In genomic region chr16:18878091-18878720, GRCm38 (mm10) we compare ENCODE assay signal across 8 mouse cellular contexts. TPM values are rescaled to one million over a fixed set of nuclear protein-coding genes. Genes with fewer than 3 reads are reported as not detected.
DNase-seq lines count a peak whose midpoint lies in the region; ATAC-seq and TF ChIP-seq lines count a peak whose summit lies in the region.

No protein-coding gene starts in this region.

- TF ChIP-seq POLR2A in testis, adult 2 months (IDR thresholded peaks at IDR 0.05; ENCODE audit: control insufficient read depth, low read depth, low read length) = no peak

- H3K4me2 ChIP-seq in intestine, postnatal 0 days (replicated peaks; ENCODE audit: low read depth) = peak overlapping the region; percentile 86
- H3K4me2 ChIP-seq in neural tube, embryonic 13.5 days = peak overlapping the region; percentile 87

- WGBS in intestine, postnatal 0 days = 18% methylated on average over 20 of the region's 20 CpGs
- WGBS in neural tube, embryonic 13.5 days = 32% methylated on average over 20 of the region's 20 CpGs

- no peak for ATAC-seq in intestine, postnatal 0 days
- ATAC-seq in neural tube, embryonic 13.5 days (ENCODE audit: low read depth) = no peak; the same call in 1 of the 2 replicates
- no peak for ATAC-seq in granulocyte monocyte progenitor cell, adult 5-6 weeks (replicated peaks; ENCODE audit: poor library complexity, severe bottlenecking)

- no peaks in the 10 kb centered on the region for H3K9me3 ChIP-seq in intestine, postnatal 0 days (ENCODE audit: control insufficient read depth)
- H3K9me3 ChIP-seq in neural tube, embryonic 13.5 days = no peaks in the 10 kb centered on the region

- H3K9ac ChIP-seq in intestine, postnatal 0 days (ENCODE audit: low read depth, low read length) = peak overlapping the region; percentile 84
- H3K9ac ChIP-seq in neural tube, embryonic 13.5 days = peak overlapping the region; percentile 92

- peaks cover 6% of the 10 kb centered on the region for H3K4me1 ChIP-seq in testis, adult 2 months (ENCODE audit: control insufficient read depth, insufficient read depth, low read length)
- H3K4me1 ChIP-seq in intestine, postnatal 0 days (replicated peaks; ENCODE audit: control insufficient read depth, insufficient read depth, low read length) = no peaks in the 10 kb centered on the region
- H3K4me1 ChIP-seq in neural tube, embryonic 13.5 days (replicated peaks) = peaks cover 44% of the 10 kb centered on the region

- DNase-seq in gastrocnemius, postnatal 10 days = peak; percentile 4
- DNase-seq in gastrocnemius, postnatal 25 days = no peak
- DNase-seq in testis, postnatal 14 days (ENCODE audit: low spot score) = no peak
- DNase-seq in adrenal gland, postnatal 14 days = no peak

- no peak for TF ChIP-seq CTCF in testis, adult 2 months (IDR thresholded peaks at IDR 0.05; ENCODE audit: control insufficient read depth, insufficient read depth, insufficient replicate concordance, low read depth, low read length)
- TF ChIP-seq CTCF in intestine, postnatal 0 days (IDR thresholded peaks at IDR 0.05; ENCODE audit: low read depth) = no peak

- peak overlapping the region; percentile 95 for H3K4me3 ChIP-seq in testis, adult 2 months (ENCODE audit: control insufficient read depth, low read depth, low read length)
- peak overlapping the region; percentile 91 for H3K4me3 ChIP-seq in intestine, postnatal 0 days (ENCODE audit: low read depth, low read length)
- peak overlapping the region; percentile 94 for H3K4me3 ChIP-seq in neural tube, embryonic 13.5 days

- no peak overlapping the region for H3K27ac ChIP-seq in testis, adult 2 months (ENCODE audit: control insufficient read depth, insufficient read depth, low read depth, low read length)
- H3K27ac ChIP-seq in intestine, postnatal 0 days (ENCODE audit: low read depth, low read length) = peak overlapping the region; percentile 94
- peak overlapping the region; percentile 93 for H3K27ac ChIP-seq in neural tube, embryonic 13.5 days (replicated peaks)

- no peaks in the 10 kb centered on the region; the same call in 1 of the 2 replicates for H3K36me3 ChIP-seq in testis, adult 2 months (ENCODE audit: control insufficient read depth, insufficient read depth, low read length)
- peaks cover 15% of the 10 kb centered on the region; the same call in 1 of the 2 replicates for H3K36me3 ChIP-seq in intestine, postnatal 0 days (ENCODE audit: control insufficient read depth, insufficient read depth)
- peaks cover 35% of the 10 kb centered on the region for H3K36me3 ChIP-seq in neural tube, embryonic 13.5 days

- no peaks in the 10 kb centered on the region for H3K27me3 ChIP-seq in testis, adult 2 months (ENCODE audit: control insufficient read depth, insufficient read depth, low read length)
- H3K27me3 ChIP-seq in intestine, postnatal 0 days (replicated peaks; ENCODE audit: control insufficient read depth, insufficient read depth, low read length) = no peaks in the 10 kb centered on the region
- H3K27me3 ChIP-seq in neural tube, embryonic 13.5 days = no peaks in the 10 kb centered on the region

RNA-seq across cellular contexts. Expression of gene Hira, which starts 1.4 kb away (rescaled TPM):
- total RNA-seq in gastrocnemius, postnatal 10 days (2021) = 10 to 100 TPM; 22.3 to 27.8 TPM
- 10 to 100 TPM; 19.0 to 20.2 TPM for total RNA-seq in gastrocnemius, postnatal 25 days (2021)
- 15.0 and 16.5 TPM in 2 replicates for polyA plus RNA-seq in testis, adult 2 months (2012; rRNA removed)
- polyA plus RNA-seq in intestine, postnatal 0 days (2015; fragmentation: Nextera tagmentation; extraction: Ambion mirVana) = 6.9 and 8.3 TPM in 2 replicates
- polyA plus RNA-seq in neural tube, embryonic 13.5 days (2015; fragmentation: Nextera tagmentation; extraction: Ambion mirVana) = 15.5 and 17.9 TPM in 2 replicates
- 36.8 and 38.8 TPM in 2 replicates for total RNA-seq in adrenal gland, postnatal 14 days (2021)
- total RNA-seq in granulocyte monocyte progenitor cell, adult 5-6 weeks (2014; fragmentation: Nextera tagmentation) = 39.5 and 57.3 TPM in 2 replicates
- total RNA-seq in granulocyte monocyte progenitor cell, adult 5-6 weeks (2017) = 43.6 and 64.1 TPM in 2 replicates

RNA-seq across cellular contexts. Expression of gene Mrpl40, which starts 1.5 kb away (rescaled TPM):
- 10 to 100 TPM; 48.0 to 48.8 TPM for total RNA-seq in gastrocnemius, postnatal 10 days (2021)
- 10 to 100 TPM; 42.8 to 45.5 TPM for total RNA-seq in gastrocnemius, postnatal 25 days (2021)
- polyA plus RNA-seq in testis, adult 2 months (2012; rRNA removed) = 12.4 and 13.9 TPM in 2 replicates
- 74.1 and 77.8 TPM in 2 replicates for polyA plus RNA-seq in intestine, postnatal 0 days (2015; fragmentation: Nextera tagmentation; extraction: Ambion mirVana)
- polyA plus RNA-seq in neural tube, embryonic 13.5 days (2015; fragmentation: Nextera tagmentation; extraction: Ambion mirVana) = 79.5 and 80.2 TPM in 2 replicates
- total RNA-seq in adrenal gland, postnatal 14 days (2021) = 57.0 and 62.0 TPM in 2 replicates
- total RNA-seq in granulocyte monocyte progenitor cell, adult 5-6 weeks (2014; fragmentation: Nextera tagmentation) = 93.8 and 116 TPM in 2 replicates
- total RNA-seq in granulocyte monocyte progenitor cell, adult 5-6 weeks (2017) = 115 and 127 TPM in 2 replicates

RNA-seq across cellular contexts. Expression of gene Gm28539, which starts 41.8 kb away (rescaled TPM):
- total RNA-seq in gastrocnemius, postnatal 10 days (2021) = 1 to 10 TPM; 4.8 to 5.5 TPM
- 1 to 10 TPM; 1.3 to 2.3 TPM for total RNA-seq in gastrocnemius, postnatal 25 days (2021)
- polyA plus RNA-seq in testis, adult 2 months (2012; rRNA removed) = not detected in 2 replicates
- not detected in 2 replicates for polyA plus RNA-seq in intestine, postnatal 0 days (2015; fragmentation: Nextera tagmentation; extraction: Ambion mirVana)
- not detected in 2 replicates for polyA plus RNA-seq in neural tube, embryonic 13.5 days (2015; fragmentation: Nextera tagmentation; extraction: Ambion mirVana)
- total RNA-seq in adrenal gland, postnatal 14 days (2021) = 1.8 and 5.6 TPM in 2 replicates
- total RNA-seq in granulocyte monocyte progenitor cell, adult 5-6 weeks (2014; fragmentation: Nextera tagmentation) = 2.4 and 12.6 TPM in 2 replicates
- 2.9 TPM in 1 of 2 replicates, not detected in the other for total RNA-seq in granulocyte monocyte progenitor cell, adult 5-6 weeks (2017)

RNA-seq across cellular contexts. Expression of gene 2510002D24Rik, which starts 41.8 kb away (rescaled TPM):
- total RNA-seq in gastrocnemius, postnatal 10 days (2021) = 10 to 100 TPM; 18.3 to 19.6 TPM
- 10 to 100 TPM; 17.3 to 17.8 TPM for total RNA-seq in gastrocnemius, postnatal 25 days (2021)
- polyA plus RNA-seq in testis, adult 2 months (2012; rRNA removed) = 7.0 and 7.5 TPM in 2 replicates
- 18.3 and 25.8 TPM in 2 replicates for polyA plus RNA-seq in intestine, postnatal 0 days (2015; fragmentation: Nextera tagmentation; extraction: Ambion mirVana)
- 32.0 and 37.9 TPM in 2 replicates for polyA plus RNA-seq in neural tube, embryonic 13.5 days (2015; fragmentation: Nextera tagmentation; extraction: Ambion mirVana)
- total RNA-seq in adrenal gland, postnatal 14 days (2021) = 15.4 and 19.3 TPM in 2 replicates
- 14.4 and 20.7 TPM in 2 replicates for total RNA-seq in granulocyte monocyte progenitor cell, adult 5-6 weeks (2014; fragmentation: Nextera tagmentation)
- total RNA-seq in granulocyte monocyte progenitor cell, adult 5-6 weeks (2017) = 22.0 and 25.5 TPM in 2 replicates
